Mouse (Mus musculus): ENCODE data around the gene Hykk.
"Not testable (repeated sequence)": the region's sequence is repeated elsewhere in the genome, so short reads cannot be mapped to it uniquely, and the experiment has no call there.

Hykk gene

GRCm38 (mm10) chr9:54917010-54917677, at the start of gene Hykk:
Hykk (plus strand) TSS chr9:54917283.
- DNase-seq: peak; percentile 95

GRCm38 (mm10) chr9:54878759-54879158, 38.3 kb upstream of the Hykk start:
- DNase-seq: no peak

GRCm38 (mm10) chr9:54892111-54892510, 25.0 kb upstream of the Hykk start:
- DNase-seq: no peak

- no peak for DNase-seq
These were observed 20.0 kb upstream of the Hykk start for GRCm38 (mm10) chr9:54897097-54897496.

- no peak for DNase-seq
These were observed 7.6 kb upstream of the Hykk start for GRCm38 (mm10) chr9:54909446-54909845.

GRCm38 (mm10) chr9:54915576-54915975, 1.5 kb upstream of the Hykk start:
- no peak for DNase-seq

DNA sequence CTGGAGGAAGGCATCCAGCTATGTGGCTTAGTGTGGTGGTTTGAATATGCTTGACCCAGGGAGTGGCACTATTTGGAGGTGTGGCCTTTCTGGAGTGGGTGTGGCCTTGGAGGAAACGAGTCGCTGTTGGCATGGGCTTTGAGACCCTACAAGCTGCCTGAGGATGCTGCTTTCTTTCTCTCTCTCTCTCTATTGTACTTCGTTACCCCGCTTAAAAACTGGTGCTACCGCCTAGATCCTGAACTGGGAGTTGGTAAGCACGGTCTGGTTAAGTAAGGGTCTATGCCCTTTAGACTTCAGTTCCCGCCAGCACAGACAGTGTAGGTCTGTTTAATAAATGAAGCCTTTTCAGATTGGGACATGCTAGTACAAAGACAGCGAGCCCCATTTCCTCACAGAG, 682 bp upstream of the Hykk start:
- DNase-seq: no peak

DNA sequence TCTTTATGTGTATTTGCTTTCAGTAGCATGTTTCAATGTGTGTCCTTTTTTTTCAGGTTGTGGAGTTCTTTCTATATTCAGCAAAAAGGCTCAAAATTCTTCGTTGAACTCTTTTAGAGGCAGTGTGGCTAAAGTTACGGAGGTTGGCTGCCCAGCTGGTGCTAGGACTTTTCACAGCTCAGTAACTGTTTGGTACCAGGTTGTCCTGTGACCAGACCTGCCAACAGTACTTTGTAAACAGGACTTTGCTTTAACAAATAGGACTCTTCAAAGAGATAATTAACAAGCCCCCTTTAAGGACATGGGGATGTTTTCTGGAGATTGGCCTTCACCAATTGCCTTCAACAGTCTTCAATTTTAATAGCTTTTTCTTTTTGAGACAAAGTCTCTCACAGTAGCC, 1.1 kb downstream of the Hykk start:
- no peak for DNase-seq

DNA sequence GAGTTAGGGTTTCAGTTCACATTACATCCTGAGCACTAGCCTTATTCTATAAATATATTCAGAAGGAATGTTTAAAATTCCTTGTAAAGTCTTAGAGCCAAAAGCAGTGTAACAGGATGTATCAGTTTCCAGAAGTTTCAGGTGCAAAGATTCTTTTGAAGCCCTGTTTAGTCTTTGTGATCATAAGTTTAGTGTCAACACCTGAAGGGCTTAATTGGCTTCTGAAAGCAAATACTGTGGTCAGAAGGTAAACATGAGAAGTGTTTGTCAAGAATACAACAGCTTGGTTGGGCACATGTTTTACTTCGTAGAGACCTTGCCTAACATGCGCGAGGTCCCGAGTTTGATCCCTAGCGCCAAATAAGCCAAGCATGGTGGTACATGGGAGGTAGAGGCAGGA, 1.7 kb downstream of the Hykk start:
- DNase-seq: no peak

DNA sequence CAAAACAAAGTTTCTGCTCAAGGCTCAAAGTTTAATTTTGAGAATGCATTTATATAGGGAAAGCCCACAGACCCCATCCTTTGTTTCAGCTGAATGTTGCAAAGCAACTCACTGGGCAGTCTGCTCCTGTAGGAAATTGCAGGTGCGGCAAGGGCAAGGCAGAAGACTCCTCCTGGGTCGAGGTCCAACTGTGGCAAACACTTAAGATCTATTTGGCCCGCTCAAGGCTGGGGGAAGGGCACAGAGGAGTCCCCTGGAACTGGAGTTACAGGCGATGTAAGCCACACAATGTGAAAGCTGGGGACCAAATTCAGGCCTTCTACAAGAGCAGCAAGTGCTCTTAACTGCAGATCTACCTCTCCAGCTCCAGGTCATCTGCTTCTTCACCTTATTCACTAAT, 2.9 kb downstream of the Hykk start:
- no peak for DNase-seq

GRCm38 (mm10) chr9:54930741-54931140, 13.7 kb downstream of the Hykk start:
- no peak for DNase-seq

GRCm38 (mm10) chr9:54931765-54932164, 14.7 kb downstream of the Hykk start:
- no peak for DNase-seq

- DNase-seq: no peak
These were observed 15.3 kb downstream of the Hykk start for GRCm38 (mm10) chr9:54932379-54932778.

DNA sequence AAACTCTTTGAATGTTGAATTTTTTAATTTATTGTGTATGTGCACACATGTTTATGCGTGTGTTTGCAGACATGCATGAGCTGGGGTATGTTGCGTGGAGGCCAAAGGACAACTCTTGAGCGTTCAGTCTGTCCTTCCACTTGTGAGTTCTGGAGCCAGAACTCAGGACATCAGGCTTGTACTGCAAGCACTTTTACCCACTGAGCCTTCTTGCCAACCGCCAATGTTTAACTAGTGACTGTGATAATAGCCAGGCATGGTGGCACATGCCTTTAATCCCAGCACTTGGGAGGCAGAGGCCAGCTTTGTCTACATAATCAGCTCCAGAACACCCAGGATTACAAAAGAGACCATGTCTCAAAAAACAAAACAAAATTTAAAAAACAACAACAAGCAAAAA, 25.0 kb downstream of the Hykk start:
- no peak for DNase-seq

DNA sequence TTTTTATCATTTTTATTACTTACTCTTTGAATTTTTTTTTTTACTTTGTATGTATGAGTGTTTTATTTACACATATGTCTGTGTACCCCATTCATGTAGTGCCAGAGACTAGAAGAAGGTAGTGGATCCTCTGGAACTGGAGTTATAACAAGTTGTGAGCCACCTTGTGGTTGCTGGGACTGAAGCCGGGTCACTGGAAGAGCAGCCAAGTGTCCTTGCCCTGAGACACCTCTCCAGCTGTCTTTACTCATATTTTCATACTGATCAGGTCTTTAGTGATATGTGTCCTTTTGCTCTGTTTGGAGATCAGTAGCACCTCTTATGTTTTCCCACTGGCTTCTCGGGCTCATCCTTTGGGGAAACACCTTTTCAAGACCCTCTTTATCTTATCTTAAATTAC, 27.4 kb downstream of the Hykk start:
- no peak for DNase-seq

DNA sequence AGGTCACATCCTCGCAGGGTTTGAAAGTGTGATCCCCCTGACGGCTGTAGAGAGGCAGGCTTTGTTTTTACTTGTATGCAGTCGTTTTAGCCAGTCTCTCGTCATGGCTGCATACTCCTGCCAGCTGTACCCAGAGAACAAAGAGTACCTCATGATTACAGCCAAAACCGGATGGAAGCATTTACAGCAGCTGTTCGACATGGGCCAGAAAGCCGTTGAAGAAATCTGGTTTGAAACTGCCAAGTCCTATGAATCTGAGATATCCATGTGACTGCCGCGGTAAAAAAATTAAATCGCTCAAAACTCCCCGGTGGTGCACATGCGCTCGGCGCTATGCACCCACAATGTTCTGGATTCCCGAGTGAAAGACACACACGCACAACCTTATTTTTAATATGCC, 29.2 kb downstream of the Hykk start:
- DNase-seq: peak; percentile 43

DNA sequence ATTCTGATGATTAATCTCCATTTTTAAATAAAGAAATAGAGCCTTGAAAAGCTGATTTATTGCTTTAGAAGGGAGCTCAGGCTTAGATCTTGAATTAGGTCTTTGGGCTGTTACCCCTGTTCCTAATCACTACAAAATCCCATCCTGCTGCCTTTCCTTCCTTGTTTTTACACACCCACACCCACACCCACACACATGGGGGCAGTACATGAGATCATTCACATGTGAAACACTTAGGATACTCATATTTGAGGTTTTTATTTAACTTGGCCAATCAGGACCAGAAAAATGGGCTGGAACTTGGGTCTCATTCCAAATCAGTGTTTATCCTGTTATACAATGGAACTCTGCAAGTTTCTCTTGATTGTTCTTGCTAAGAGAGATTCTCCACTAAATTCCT, 32.4 kb downstream of the Hykk start:
- DNase-seq: no peak

DNA sequence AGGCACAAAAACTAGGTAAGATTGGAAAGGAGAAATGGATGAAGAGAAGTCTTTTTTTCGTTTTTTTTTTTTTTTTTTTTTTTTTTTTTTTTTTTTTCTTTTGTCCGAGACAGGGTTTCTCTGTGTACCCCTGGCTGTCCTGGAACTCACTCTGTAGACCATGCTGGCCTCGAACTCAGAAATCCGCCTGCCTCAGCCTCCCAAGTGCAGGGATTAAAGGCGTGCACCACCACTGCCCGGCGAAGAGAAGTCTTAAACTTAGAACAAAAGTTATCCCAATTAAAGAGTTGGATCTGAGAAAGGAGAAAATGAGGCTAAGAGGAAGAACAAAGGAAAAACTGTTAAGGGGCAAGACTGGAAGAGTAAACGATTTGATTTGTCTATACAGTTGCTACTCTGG, 33.1 kb downstream of the Hykk start:
- not testable (repeated sequence) for DNase-seq

GRCm38 (mm10) chr9:54950575-54951321, 33.7 kb downstream of the Hykk start, which contains the start of the genes Psma4 and AY074887:
Psma4 (plus strand) TSS chr9:54950790.
AY074887 (minus strand) TSS chr9:54950998.
- peak; percentile 92 for DNase-seq

DNA sequence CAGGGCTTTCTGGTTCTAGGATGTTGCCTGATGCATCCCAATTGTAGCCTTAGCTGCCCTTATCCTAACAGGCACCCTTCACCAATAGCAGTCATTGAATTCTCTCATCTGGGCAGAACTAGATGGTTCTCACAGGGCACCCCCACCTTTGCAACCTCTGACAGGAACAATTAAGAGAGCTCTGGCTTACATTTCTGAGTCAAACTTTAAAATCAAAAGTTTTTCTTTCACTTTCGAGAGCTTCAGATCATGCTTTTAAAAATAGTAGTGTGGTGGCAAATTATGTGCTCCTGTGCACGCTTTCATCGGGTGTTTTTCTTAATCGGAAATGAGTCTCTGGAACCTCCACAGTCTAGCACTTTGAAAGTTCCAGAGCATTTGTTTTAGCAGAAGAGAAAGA, 44.0 kb downstream of the Hykk start:
- DNase-seq: no peak

DNA sequence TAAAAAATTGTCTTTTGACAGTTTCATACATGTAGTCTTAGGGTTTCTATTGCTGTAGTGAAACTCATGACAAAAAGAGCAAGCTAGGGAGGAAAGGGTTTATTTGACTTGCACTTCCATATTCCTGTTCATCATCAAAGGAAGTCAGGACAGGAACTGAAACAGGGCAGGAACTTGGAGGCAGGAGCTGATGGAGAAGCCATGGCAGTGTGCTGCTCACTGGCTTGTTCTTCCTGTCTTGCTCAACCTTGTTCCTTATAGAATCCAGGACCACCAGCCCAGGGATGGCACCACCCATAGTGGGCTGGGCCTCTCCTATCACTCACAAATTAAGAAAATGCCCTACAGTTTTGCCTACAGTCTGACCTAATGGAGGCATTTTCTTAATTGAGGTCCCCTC, 46.6 kb downstream of the Hykk start:
- no peak for DNase-seq

DNA sequence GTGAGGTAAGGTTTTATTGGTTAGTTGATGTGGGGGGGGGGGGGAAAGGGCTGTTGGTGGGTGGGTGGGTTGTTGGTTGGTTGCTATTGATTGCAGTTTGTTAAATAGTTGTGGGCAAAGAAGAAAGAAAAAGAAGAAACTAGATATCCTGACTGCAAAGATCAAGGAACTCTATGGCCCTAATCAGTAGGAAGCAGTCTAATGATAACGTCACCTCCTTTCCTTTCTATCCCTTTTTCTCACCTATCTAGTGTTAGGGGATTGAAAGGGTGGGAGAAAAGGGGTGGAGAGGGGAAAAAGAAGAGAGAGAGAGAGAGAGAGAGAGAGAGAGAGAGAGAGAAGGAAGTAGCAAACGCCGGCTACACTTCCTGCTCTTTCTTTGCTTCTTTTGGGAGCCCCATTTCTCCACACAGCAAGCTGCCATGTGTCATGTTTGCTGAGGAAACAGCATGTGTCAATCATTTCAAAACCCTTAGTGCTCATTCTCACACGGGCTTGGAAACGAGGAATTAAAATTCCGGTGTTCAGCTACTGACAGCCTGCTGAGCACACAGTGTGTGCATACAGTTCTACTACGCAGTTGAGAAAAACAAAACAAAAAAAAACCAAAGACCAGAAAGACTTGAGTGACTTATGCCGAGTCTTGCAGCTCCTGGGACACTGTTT, 53.0 kb downstream of the Hykk start:
- no peak for DNase-seq

- no peak for DNase-seq
These were observed 63.6 kb downstream of the Hykk start, which contains the start of gene Chrna5 for GRCm38 (mm10) chr9:54980674-54981073. Chrna5 (plus strand) TSS chr9:54980880.

All from layer of hippocampus, adult 9-11 months (tissue).